Mouse (Mus musculus) testis, postnatal 10 days (tissue): ENCODE data around the gene Mettl23.
"Not testable (repeated sequence)": the region's sequence is repeated elsewhere in the genome, so short reads cannot be mapped to it uniquely, and the experiment has no call there.

Source experiments
- DNase-seq: peaks from one replicate; pipeline ENCODE4 v3.0.0; 2021; ENCODE audit warnings: low spot score

Gene Mettl23

GRCm38 (mm10) chr11:116847187-116848085, 4.4 kb downstream of the Mettl23 start:
- DNase-seq: no peak

- DNase-seq: no peak
Observed at GRCm38 (mm10) chr11:116848086-116848876, 5.2 kb downstream of the Mettl23 start.

- not testable (repeated sequence) for DNase-seq
Observed at GRCm38 (mm10) chr11:116848877-116849178, 5.8 kb downstream of the Mettl23 start.

- no peak for DNase-seq
Observed at GRCm38 (mm10) chr11:116849587-116849986, 6.5 kb downstream of the Mettl23 start.

GRCm38 (mm10) chr11:116850085-116850484, 7.0 kb downstream of the Mettl23 start:
- DNase-seq: no peak

- DNase-seq: no peak
Observed at GRCm38 (mm10) chr11:116850833-116851477, 7.9 kb downstream of the Mettl23 start.

GRCm38 (mm10) chr11:116851576-116852290, 8.7 kb downstream of the Mettl23 start:
- no peak for DNase-seq

- DNase-seq: peak; percentile 87
Observed at GRCm38 (mm10) chr11:116852291-116852890, 9.3 kb downstream of the Mettl23 start, which contains the start of gene Mfsd11. Gene Mfsd11 (plus strand): TSS chr11:116852440.

- DNase-seq: peak; percentile 97
Observed at GRCm38 (mm10) chr11:116852891-116853511, 9.9 kb downstream of the Mettl23 start, which contains the start of gene Srsf2. Gene Srsf2 (minus strand): TSS chr11:116853094.

GRCm38 (mm10) chr11:116853512-116853928, 10.4 kb downstream of the Mettl23 start:
- DNase-seq: peak; percentile 98

- DNase-seq: no peak
Observed at GRCm38 (mm10) chr11:116854279-116854678, 11.2 kb downstream of the Mettl23 start.

GRCm38 (mm10) chr11:116857183-116857850, 14.2 kb downstream of the Mettl23 start:
- no peak for DNase-seq

- DNase-seq: no peak
Observed at GRCm38 (mm10) chr11:116864444-116864843, 21.4 kb downstream of the Mettl23 start.

- no peak for DNase-seq
Observed at GRCm38 (mm10) chr11:116865945-116866585, 23.0 kb downstream of the Mettl23 start.

GRCm38 (mm10) chr11:116868129-116868528, 25.1 kb downstream of the Mettl23 start:
- DNase-seq: no peak

- no peak for DNase-seq
Observed at GRCm38 (mm10) chr11:116869223-116869622, 26.1 kb downstream of the Mettl23 start.

- no peak for DNase-seq
Observed at GRCm38 (mm10) chr11:116869641-116870040, 26.6 kb downstream of the Mettl23 start.

- no peak for DNase-seq
Observed at GRCm38 (mm10) chr11:116871538-116871937, 28.5 kb downstream of the Mettl23 start.

GRCm38 (mm10) chr11:116873987-116874386, 30.9 kb downstream of the Mettl23 start:
- no peak for DNase-seq

- no peak for DNase-seq
Observed at GRCm38 (mm10) chr11:116878454-116878853, 35.4 kb downstream of the Mettl23 start.
